Mouse (Mus musculus) adrenal gland (tissue): ENCODE measurements at regions not wholly inside any gene's neighbourhood (a gene's known extent, or its start where the extent isn't known, plus 50 kb on each side); places are given as distances from the start of the nearest gene placed in this dataset.

Experiments
- intact Hi-C: fragments of 180-260 bp; cut with DNase I; formaldehyde crosslinking; loops from one replicate; pipeline ENCODE4 v1.15.1; 2025

GRCm38 (mm10) chr15:67305681-67306080 is 805.0 kb upstream of the Lrrc6 start:
- intact Hi-C loops: no loop called here

DNA sequence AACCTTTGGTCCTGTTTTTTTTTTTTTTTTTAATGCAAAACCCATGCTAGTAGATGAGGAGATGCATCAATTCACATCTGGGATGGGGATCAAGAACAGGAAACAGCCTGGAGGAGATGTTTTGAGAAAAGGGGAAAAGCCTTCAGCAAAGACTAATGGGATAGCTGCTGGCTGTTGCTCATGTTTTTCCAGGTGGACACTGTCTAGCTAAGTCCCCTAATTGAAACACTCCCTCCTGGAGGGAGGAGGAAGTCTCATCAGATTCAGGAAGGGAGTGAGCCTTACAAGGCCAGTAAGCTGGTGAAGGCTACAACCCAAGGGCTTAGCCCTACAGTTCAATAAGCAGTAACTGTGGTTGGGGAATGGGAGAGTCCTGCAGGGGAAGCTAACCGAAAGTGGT is 803.1 kb upstream of the Lrrc6 start:
- intact Hi-C loops: no loop called here

GRCm38 (mm10) chr15:67301871-67302363 is 801.2 kb upstream of the Lrrc6 start:
- intact Hi-C loops: no loop called here

DNA sequence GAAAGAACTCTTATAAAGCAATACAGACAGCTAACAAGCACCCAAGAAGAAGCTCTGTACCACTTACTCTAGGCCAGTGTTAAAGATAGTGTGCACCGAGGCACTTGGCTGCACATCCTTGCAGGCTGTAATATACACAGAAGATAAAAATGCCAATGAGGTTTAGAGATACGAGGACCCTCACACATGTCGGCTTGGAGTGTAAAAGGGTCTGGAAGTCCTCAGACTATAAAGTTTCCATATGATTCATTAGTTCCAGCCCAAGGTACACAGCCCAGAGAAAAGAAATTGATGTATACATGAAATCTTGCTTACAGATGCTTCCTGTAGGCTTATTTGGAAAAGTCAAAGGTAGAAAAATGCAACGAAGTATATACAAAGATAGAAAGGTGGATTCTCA is 800.3 kb upstream of the Lrrc6 start:
- intact Hi-C loops: no loop called here

GRCm38 (mm10) chr15:67294797-67295196 is 794.1 kb upstream of the Lrrc6 start:
- intact Hi-C loops: no loop called here

GRCm38 (mm10) chr15:67289749-67290148 is 789.0 kb upstream of the Lrrc6 start:
- intact Hi-C loops: no loop called here

GRCm38 (mm10) chr15:67284941-67285340 is 784.2 kb upstream of the Lrrc6 start:
- intact Hi-C loops: no loop called here

DNA sequence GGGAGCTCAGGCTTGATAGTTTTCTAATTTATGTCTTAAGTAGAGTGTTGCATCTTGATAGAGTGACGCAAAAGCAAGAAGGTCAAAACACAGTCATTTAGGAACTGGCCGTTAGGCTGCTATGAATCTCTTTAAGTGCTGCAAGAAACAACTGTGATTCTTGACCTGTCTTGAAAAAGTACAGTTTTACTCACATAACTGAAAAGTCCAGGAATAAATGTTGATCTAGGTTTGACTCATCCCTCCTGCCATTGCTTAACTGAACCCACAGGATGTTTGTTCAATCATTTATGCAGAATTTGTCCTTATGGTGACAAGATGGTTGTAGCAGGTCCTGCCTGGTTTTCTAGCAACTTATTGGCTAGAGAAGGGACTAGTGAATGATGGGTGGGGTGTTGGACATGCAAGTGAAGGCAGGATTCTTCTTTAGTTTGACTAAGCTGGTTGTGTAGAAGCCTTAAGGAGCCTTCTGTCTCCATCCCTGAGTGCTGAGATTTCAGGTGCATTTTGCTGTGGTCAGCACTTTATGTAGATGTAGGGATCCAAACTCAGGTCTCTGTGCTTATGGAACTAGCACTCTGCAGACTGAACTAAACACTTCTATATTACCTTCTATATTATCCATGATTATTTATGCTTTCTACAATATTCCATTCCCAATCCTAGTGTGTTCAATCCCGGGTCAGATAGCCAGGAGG is 782.7 kb upstream of the Lrrc6 start:
- intact Hi-C loops: no loop called here

- intact Hi-C loops: no loop called here
Observed at GRCm38 (mm10) chr15:67278869-67279268, 778.2 kb upstream of the Lrrc6 start.

- intact Hi-C loops: no loop called here
Observed at GRCm38 (mm10) chr15:67275058-67275457, 774.3 kb upstream of the Lrrc6 start.

DNA sequence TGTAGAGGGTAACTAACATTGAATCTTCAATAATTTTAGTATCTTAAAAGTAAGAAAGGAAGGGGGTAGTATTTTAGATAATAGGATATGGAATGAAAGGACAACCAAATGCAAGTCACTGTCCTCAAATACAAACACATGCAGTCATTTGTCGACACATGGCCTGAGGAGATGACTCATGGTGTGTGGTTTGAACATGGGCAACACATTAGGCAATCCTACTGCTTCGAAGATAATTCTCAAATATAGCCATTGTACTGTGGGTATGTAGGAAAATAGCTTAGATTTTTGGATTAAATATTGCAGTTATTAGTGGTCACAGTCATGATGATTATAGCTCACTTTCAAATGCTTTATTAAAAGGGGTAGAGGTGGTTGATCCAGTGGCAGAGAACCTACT is 771.7 kb upstream of the Lrrc6 start:
- intact Hi-C loops: no loop called here

DNA sequence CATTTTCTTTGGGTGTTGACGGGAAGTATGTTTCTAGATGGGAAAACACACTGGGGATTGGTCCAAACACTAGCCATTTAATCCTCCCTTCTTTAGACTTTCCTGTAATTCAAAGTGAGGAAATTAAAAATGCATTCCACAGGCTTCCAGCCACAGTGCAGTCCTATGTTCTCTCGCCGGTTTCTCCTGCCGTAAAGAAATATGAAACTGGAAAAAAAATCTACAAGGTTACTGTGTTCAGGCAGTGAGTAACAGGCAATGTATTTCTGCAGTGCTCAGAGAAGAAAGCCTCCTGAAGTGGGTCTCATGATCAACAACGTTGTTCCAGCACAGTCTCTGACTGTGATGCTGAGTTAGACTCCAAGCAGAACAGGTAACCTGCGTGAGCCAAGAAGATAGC is 763.0 kb upstream of the Lrrc6 start:
- intact Hi-C loops: no loop called here

- intact Hi-C loops: no loop called here
Observed at GRCm38 (mm10) chr15:67263313-67263712, 762.6 kb upstream of the Lrrc6 start.

DNA sequence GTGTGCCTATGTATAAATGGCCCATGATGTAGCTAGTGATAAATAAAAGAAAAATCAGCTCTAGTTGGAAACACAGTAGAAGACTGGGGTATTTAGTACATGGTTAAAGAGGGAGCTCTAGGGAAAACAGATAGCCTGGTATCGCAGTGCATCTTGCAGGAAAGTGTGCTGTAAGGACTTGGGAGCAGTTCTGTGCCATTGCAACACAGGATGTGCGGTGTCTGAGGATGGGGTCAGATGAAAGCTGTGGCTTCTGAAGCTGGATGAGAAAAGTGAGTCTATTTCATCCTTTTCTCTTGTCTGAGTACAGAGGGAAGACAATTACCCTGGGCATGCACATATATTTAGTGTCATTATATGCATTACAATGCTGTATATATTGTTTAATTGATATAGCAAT is 761.6 kb upstream of the Lrrc6 start:
- intact Hi-C loops: no loop called here

GRCm38 (mm10) chr15:67260666-67261065 is 760.0 kb upstream of the Lrrc6 start:
- intact Hi-C loops: no loop called here

GRCm38 (mm10) chr15:67249147-67249546 is 748.4 kb upstream of the Lrrc6 start:
- intact Hi-C loops: no loop called here

DNA sequence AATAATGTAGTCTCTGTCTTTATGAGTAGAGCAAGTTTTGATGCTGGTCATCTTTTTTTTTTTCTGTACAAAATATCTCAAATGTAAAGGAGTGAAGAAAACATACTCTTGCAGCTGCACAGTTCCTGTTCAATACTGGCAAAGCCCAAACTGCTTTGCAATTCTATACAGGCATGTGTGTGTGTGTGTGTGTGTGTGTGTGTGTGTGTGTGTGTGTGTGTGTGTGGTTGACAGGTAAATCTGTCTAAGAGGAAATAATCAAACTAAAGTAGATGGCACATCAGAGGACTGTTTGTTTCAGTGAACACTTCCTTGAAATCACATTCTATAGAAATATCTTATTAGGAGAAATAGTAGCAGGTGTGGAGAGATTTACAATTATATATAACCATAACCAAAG is 747.8 kb upstream of the Lrrc6 start:
- intact Hi-C loops: no loop called here

- intact Hi-C loops: no loop called here
Observed at GRCm38 (mm10) chr15:67245658-67246268, 745.1 kb upstream of the Lrrc6 start.

DNA sequence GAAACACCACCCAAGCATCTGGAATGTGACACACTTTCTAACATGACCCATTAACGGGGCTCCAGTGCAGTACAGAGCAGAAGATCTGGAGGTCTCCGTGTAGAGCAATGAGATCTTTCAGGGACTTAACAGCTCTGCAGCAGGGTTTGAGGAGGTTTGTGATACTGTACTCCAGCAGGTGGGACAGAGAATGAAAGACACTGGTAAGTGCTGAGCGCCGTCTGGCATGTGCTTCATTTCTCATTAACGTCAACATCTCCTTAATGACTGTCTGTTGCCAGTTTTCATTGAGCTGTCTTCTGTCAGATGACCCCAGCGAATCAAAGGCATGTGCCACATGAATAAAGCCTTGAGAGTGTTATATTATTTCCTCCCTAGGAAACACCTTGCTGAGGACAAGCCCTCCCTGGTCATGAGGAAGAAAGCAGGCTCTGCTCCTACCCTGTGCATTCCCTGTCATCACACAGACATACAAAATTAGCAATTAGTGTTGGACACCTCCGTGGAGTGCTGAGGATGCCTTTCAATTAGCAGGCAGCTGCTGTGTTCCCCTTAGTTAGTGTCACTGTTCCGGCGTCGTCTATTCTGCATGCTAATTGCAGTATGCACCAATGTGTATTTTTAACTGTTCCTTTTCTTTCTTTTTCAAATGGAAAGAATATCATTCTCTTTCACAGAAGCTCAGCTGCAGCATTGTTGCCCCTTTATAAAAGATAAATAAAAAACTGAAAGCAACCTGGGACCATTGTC is 744.4 kb upstream of the Lrrc6 start:
- intact Hi-C loops: no loop called here

DNA sequence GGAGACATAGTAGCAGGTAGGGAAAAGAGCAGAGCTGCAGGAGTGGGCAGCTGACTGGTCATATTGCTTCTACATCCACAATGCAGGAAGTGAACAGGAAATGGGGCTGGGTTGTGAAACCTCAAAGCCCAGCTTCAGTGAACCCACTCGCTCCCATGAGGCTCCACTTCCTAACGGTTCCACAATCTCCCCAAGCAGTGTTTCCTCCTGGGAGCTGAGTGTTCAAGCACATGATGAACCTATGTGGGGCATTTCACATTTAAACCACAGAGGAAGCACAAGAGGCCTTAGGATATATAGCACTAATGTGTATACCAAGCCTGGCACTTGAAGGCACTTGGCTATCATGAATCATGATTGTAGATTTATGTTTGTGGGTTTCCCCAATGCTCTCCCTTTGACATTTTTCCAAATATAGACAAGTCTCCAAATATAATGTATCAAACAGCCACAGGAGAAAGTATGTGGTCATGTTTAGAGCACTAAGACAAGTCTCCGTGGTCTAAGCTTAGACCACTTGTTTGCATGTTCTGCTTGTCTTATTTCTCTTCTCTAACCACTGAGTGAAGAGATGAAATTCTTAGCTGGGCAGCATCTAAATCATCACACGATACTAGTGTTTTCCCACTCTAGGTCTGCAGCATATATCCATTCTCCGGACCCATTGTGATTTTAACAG is 734.5 kb upstream of the Lrrc6 start:
- intact Hi-C loops: no loop called here

DNA sequence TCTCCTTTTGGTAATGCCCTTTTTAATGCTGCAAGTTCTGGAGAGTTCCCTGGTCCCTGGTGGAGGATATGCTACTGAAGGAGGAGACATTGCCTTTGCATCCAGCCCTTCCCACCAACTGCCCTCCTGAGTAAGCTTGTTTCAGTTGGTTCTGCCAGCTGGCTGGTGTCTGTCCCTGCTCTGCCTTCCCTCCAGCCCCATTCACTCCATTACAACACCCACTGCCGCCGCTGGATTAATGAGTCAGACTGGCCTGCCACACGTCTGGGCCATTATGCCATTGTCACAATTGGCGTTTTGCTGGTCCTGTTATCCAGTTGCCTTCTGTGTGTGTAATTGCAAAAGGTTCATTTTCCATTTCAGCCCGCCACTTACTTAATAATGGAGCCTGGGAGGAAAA is 728.6 kb upstream of the Lrrc6 start:
- intact Hi-C loops: no loop called here

GRCm38 (mm10) chr15:67228633-67229032 is 727.9 kb upstream of the Lrrc6 start:
- intact Hi-C loops: no loop called here
